Mouse (Mus musculus) kidney, adult 2 months (tissue): Measurements from ENCODE around the gene Emc3.

Source experiments
- CTCF ChIP-seq: fragments of 200-500 bp; conservative IDR thresholded peaks from 2 replicates; pipeline ENCODE4 v1.5.1; 2011; ENCODE audit warnings: low read depth, mild to moderate bottlenecking, control low read depth, low read length, moderate library complexity, mixed read lengths; ENCODE audit not compliant: insufficient read depth, insufficient read length
- POLR2A ChIP-seq: fragments of 200-500 bp; IDR thresholded peaks from one replicate; pipeline ENCODE4 v1.6.1; 2011; ENCODE audit warnings: low read depth, low read length, control low read depth

- TF ChIP-seq CTCF (peak; percentile 74), POLR2A (no peak)
Observed at GRCm38 (mm10) chr6:113494258-113494788, 37.1 kb downstream of the Emc3 start.
